Mouse (Mus musculus) large intestine, adult 2 months (tissue): Measurements from ENCODE around the gene Olfr314. TPM values are rescaled to one million over a fixed set of nuclear protein-coding genes. Genes with fewer than 3 reads are reported as not detected.
"Not testable (repeated sequence)": the region's sequence is repeated elsewhere in the genome, so short reads cannot be mapped to it uniquely, and the experiment has no call there.

Source experiments
- DNase-seq: peaks from one replicate; pipeline ENCODE4 v3.0.0-alpha.2; 2012; ENCODE audit warnings: low read depth, low spot score
- WGBS: fragments of 180-500 bp; shearing (Covaris S2); methylation state at CpG from one replicate; pipeline ENCODE4 v1.1.7; 2018; 5-methylcytosine and 5-hydroxymethylcytosine counted together
- polyA plus RNA-seq: library from polyadenylated mRNA; depleted of rRNA; stranded (reverse); fragments of >200 nt; gene quantifications from 2 replicates; pipeline ENCODE4 v1.2.3, GENCODE M21; 2012; rRNA removed

Gene Olfr314
- polyA plus RNA-seq, 1 experiment, result not detected

DNA sequence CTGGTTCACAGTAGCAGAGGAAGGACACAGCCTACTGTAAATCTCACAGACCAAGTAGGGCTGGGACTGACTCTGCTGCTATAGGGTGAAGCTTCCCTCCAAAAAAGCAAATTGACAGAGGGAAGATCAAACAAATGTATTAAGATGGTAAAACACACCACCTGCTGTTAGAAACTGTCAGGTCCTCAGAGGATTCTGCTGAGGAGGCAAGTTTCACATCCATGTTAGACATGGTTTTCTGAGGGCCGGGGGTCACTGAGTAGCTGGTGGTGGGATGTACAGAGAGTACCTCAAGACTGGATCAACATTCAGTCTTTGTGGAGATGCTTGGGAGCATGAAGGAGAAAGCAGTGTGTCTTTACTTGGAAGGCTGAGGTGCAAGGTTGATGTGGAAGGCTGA lies 32.9 kb downstream of the Olfr314 start:
- no peak for DNase-seq
- 70% methylated on average over 1 of the region's 1 CpGs for WGBS

DNA sequence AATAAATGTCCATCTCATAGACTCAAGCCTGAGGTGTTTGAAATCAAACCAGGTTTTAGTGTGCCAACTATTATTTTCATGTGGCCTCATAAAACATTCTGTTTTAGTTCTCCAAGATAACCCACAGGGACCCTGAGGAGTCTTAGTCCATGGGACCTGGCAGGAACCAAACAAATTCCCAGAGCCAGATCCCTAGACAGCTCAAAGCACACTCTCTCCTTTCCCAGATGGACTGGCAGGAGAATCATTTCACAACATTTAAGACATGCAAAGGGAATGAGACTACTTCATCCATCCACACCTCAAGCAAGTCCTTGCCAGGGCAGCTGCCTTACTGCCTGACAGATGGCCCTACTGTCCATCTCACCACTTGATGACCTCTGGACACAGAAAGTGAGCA lies 46.2 kb downstream of the Olfr314 start, which contains the start of gene Olfr312:
Gene Olfr312, plus strand, starts transcription at position 301 of the 400 bp plus-strand sequence.
- DNase-seq, result not testable (repeated sequence)

DNA sequence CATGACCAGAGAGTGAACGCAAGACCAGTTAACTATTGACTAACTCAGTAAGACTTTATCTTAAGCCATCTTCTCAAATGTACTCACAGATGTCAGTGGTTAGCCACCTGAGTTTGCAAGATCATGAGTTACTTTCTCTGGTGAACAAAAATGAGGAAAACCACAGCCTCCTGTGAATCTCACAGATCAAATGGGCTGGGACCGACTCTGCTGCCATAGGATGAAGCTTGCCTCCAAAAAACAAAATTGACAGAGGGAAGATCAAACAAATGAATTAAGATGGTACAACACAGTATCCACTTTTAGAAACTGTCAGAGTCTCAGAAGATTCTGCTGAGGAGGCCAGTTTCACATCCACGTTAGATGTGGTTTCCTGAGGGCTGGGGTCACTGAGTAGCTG lies 47.0 kb downstream of the Olfr314 start:
- no peak for DNase-seq
- whole genome bisulfite sequencing, result 76% methylated on average over 3 of the region's 3 CpGs

DNA sequence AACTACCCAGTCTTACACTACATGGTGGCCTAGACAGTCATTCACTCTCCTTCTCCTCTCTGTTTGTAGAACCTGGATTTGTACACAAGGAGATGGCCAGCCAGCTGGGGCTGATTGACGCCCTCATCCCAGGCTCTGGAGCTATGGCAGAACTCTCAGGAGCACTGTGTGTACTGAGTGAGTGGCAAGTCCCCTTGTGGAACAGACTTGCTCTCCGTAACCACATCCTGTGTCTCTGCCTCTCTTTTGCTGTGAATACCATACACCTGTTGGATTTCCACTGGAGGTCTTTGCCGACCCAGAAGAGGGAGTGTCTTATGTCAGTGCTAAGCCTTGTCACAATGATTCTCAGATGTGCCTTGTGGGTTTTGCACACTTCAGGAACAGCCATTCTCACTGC lies 49.8 kb downstream of the Olfr314 start:
- 61% methylated on average over 3 of the region's 3 CpGs for WGBS
- DNase-seq, result not testable (repeated sequence)

Other genes with a start within 250 kb of the Olfr314 start
- gene Olfr330, start 248.1 kb upstream of the Olfr314 start, polyA plus RNA-seq, result not detected in 2 replicates
- gene Olfr329-ps, start 236.5 kb upstream of the Olfr314 start, polyA plus RNA-seq, result not detected in 2 replicates
- gene Olfr328, start 227.3 kb upstream of the Olfr314 start, polyA plus RNA-seq, result not detected in 2 replicates
- not detected in 2 replicates for gene Olfr224, start 212.4 kb upstream of the Olfr314 start, polyA plus RNA-seq
- not detected in 2 replicates for gene Olfr325, start 205.2 kb upstream of the Olfr314 start, polyA plus RNA-seq
- gene Olfr324, start 187.8 kb upstream of the Olfr314 start, polyA plus RNA-seq, result not detected in 2 replicates
- 166 and 238 TPM in 2 replicates for gene 2210407C18Rik, start 166.9 kb upstream of the Olfr314 start, polyA plus RNA-seq
- 0.43 TPM in 1 of 2 replicates, not detected in the other for gene Olfr323, start 152.5 kb upstream of the Olfr314 start, polyA plus RNA-seq
- 0.09 and 0.10 TPM in 2 replicates for gene Trim58, start 142.5 kb upstream of the Olfr314 start, polyA plus RNA-seq
- not detected in 2 replicates for gene Olfr322, start 124.2 kb upstream of the Olfr314 start, polyA plus RNA-seq
- gene Olfr320, start 101.9 kb upstream of the Olfr314 start, polyA plus RNA-seq, result not detected in 2 replicates
- not detected in 2 replicates for gene Olfr319, start 83.8 kb upstream of the Olfr314 start, polyA plus RNA-seq
- gene Olfr318, start 58.9 kb upstream of the Olfr314 start, polyA plus RNA-seq, result not detected in 2 replicates
- gene Olfr317, start 43.7 kb upstream of the Olfr314 start, polyA plus RNA-seq, result not detected in 2 replicates
- not detected in 2 replicates for gene Olfr316, start 30.2 kb upstream of the Olfr314 start, polyA plus RNA-seq
- gene Olfr315, start 9.8 kb upstream of the Olfr314 start, polyA plus RNA-seq, result not detected in 2 replicates
- gene Fam183b, start 19.0 kb downstream of the Olfr314 start, polyA plus RNA-seq, result 1.3 and 3.1 TPM in 2 replicates
- gene Olfr313, start 32.0 kb downstream of the Olfr314 start, polyA plus RNA-seq, result not detected in 2 replicates
- gene Olfr312, start 46.3 kb downstream of the Olfr314 start, polyA plus RNA-seq, result not detected in 2 replicates
- gene Olfr311, start 56.3 kb downstream of the Olfr314 start, polyA plus RNA-seq, result not detected in 2 replicates
- gene Gm12258, start 64.2 kb downstream of the Olfr314 start, polyA plus RNA-seq, result 2.1 and 2.8 TPM in 2 replicates
- gene 2810021J22Rik, start 84.3 kb downstream of the Olfr314 start, polyA plus RNA-seq, result 1.3 and 2.8 TPM in 2 replicates
- gene Zfp39, start 121.3 kb downstream of the Olfr314 start, polyA plus RNA-seq, result 0.38 and 0.89 TPM in 2 replicates
- gene Btnl10, start 135.0 kb downstream of the Olfr314 start, polyA plus RNA-seq, result not detected in 2 replicates
- 122 and 137 TPM in 2 replicates for gene Rnf187, start 156.0 kb downstream of the Olfr314 start, polyA plus RNA-seq
- 2.3 and 3.7 TPM in 2 replicates for gene Hist3h2ba, start 166.0 kb downstream of the Olfr314 start, polyA plus RNA-seq
- 11.6 and 13.1 TPM in 2 replicates for gene Hist3h2a, start 171.7 kb downstream of the Olfr314 start, polyA plus RNA-seq
- 0.15 and 0.22 TPM in 2 replicates for gene Trim17, start 171.7 kb downstream of the Olfr314 start, polyA plus RNA-seq
- gene Trim11, start 195.1 kb downstream of the Olfr314 start, polyA plus RNA-seq, result 15.4 and 21.9 TPM in 2 replicates